Mouse (Mus musculus) neural tube, embryonic 14.5 days (tissue): Measurements from ENCODE around the gene Mustn1. TPM values are rescaled to one million over a fixed set of nuclear protein-coding genes. Genes with fewer than 3 reads are reported as not detected.

ENCODE experiments used
- ATAC-seq: fragments of 200-750 bp; cut with Nextera tagmentation; 2 replicates; pipeline ENCODE4 v1.8.0; 2017; ENCODE audit warnings: low read depth, mild to moderate bottlenecking, moderate TSS enrichment, moderate library complexity
- H3K27ac ChIP-seq: fragments of 300-500 bp; sonication (generic); 2 replicates; pipeline ENCODE4 v1.5.1; 2014; ENCODE audit warnings: low read depth, mild to moderate bottlenecking, control low read depth, low read length, moderate library complexity, mixed read lengths
- H3K27me3 ChIP-seq: fragments of 300-500 bp; sonication (generic); 2 replicates; pipeline ENCODE4 v1.6.1; 2014; ENCODE audit warnings: low read length; ENCODE audit not compliant: control insufficient read depth, insufficient read depth
- H3K36me3 ChIP-seq: fragments of 300-500 bp; sonication (generic); 2 replicates; pipeline ENCODE4 v1.6.1; 2014; ENCODE audit warnings: low read length, mixed read lengths; ENCODE audit not compliant: control insufficient read depth, insufficient read depth
- H3K4me1 ChIP-seq: fragments of 300-500 bp; sonication (generic); 2 replicates; pipeline ENCODE4 v1.6.1; 2014; ENCODE audit warnings: low read length; ENCODE audit not compliant: control insufficient read depth, insufficient read depth
- H3K4me2 ChIP-seq: fragments of 300-500 bp; sonication (generic); 2 replicates; pipeline ENCODE4 v1.6.1; 2014; ENCODE audit warnings: mild to moderate bottlenecking, low read depth, low read length, control low read depth
- H3K4me3 ChIP-seq: fragments of 300-500 bp; sonication (generic); 2 replicates; pipeline ENCODE4 v1.5.1; 2014; ENCODE audit warnings: low read depth, low read length, control low read depth, mixed read lengths
- H3K9ac ChIP-seq: fragments of 300-500 bp; sonication (generic); replicated peaks from 2 replicates; pipeline ENCODE4 v1.6.1; 2014; ENCODE audit warnings: low read depth, mild to moderate bottlenecking, control low read depth, low read length, mixed read lengths
- H3K9me3 ChIP-seq: fragments of 300-500 bp; sonication (generic); 2 replicates; pipeline ENCODE4 v1.6.1; 2016; ENCODE audit warnings: low read length; ENCODE audit not compliant: control insufficient read depth
- WGBS: fragments of 180-500 bp; shearing (Covaris S2); extraction: QIAGEN DNeasy Blood & Tissue Kit; methylation state at CpG from one replicate; pipeline ENCODE4 v1.1.7; 2014; 5-methylcytosine and 5-hydroxymethylcytosine counted together
- polyA plus RNA-seq: library from polyadenylated mRNA; unstranded; fragments of >200 nt; fragmentation: Nextera tagmentation; extraction: Ambion mirVana; gene quantifications from 2 replicates; pipeline ENCODE4 v1.2.1, GENCODE M21; 2014

Gene Mustn1
- polyA plus RNA-seq, 1 experiment from 2014 or later = 1.0 TPM

- Histone ChIP-seq H3K36me3 (no peaks in the 10 kb centered on the region), H3K9me3 (no peaks in the 10 kb centered on the region), H3K27ac (no peak overlapping the region), H3K27me3 (no peaks in the 10 kb centered on the region), H3K4me1 (no peaks in the 10 kb centered on the region), H3K9ac (no peak overlapping the region), H3K4me2 (no peak overlapping the region), H3K4me3 (no peak overlapping the region)
- 91% methylated on average over 9 of the region's 9 CpGs for WGBS
- ATAC-seq = no peak
Observed at GRCm38 (mm10) chr14:30862368-30862767, 16.6 kb upstream of the Mustn1 start.

DNA sequence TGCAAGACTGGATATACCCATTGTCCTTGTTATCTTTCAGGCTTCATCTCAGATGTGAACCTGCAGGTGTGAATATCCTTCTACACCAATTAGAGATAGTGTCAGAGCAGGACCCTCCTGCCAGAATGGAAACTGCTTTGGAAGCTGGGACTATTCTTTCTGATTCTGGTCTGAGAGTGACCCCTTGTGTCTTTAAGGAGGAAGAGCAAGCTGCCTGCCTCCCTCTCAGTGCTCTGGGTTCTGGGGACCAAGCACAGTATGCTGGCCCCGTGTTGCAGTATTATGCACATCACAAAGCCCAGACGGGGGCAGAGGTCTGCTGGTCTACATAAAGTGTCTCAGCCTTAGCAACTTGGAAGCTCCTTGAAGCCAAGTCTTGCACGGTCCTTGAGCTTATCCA, 13.7 kb upstream of the Mustn1 start:
- Histone ChIP-seq H3K9me3 (no peaks in the 10 kb centered on the region), H3K27me3 (no peaks in the 10 kb centered on the region), H3K4me2 (no peak overlapping the region), H3K9ac (no peak overlapping the region), H3K4me3 (no peak overlapping the region), H3K4me1 (no peaks in the 10 kb centered on the region), H3K36me3 (no peaks in the 10 kb centered on the region), H3K27ac (no peak overlapping the region)
- 77% methylated on average over 3 of the region's 3 CpGs for WGBS
- no peak for ATAC-seq

DNA sequence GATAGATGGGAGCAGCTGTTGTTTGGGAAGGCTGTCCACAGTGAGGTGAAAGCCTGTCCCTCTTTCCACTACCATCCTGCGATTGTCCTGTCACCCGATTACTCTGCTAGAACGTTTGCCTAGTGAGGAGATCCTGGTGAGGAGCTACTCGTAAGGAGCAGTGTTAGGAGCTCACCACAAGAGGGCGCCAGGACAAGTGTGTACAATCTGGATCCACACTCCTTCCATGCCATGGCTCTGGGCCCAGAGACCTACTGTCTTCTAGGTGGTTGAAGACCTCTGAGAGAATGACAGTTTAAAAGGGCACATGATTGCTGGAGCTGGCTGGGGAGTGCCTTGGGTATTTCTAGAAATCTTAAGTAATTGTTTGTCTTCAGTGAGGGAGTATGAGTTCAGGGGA, 12.0 kb upstream of the Mustn1 start:
- WGBS = 27% methylated on average over 5 of the region's 5 CpGs
- H3K27ac ChIP-seq = no peak overlapping the region
- H3K4me2 ChIP-seq = no peak overlapping the region
- H3K9ac ChIP-seq = no peak overlapping the region
- no peak for ATAC-seq
- H3K4me1 ChIP-seq = no peaks in the 10 kb centered on the region
- no peaks in the 10 kb centered on the region for H3K27me3 ChIP-seq
- no peaks in the 10 kb centered on the region for H3K36me3 ChIP-seq
- H3K4me3 ChIP-seq = no peak overlapping the region
- H3K9me3 ChIP-seq = no peaks in the 10 kb centered on the region

- Histone ChIP-seq H3K4me1 (no peaks in the 10 kb centered on the region), H3K4me2 (no peak overlapping the region), H3K9me3 (no peaks in the 10 kb centered on the region), H3K27ac (no peak overlapping the region), H3K4me3 (no peak overlapping the region), H3K9ac (no peak overlapping the region), H3K27me3 (no peaks in the 10 kb centered on the region), H3K36me3 (peaks cover 7% of the 10 kb centered on the region)
- ATAC-seq = no peak
- WGBS = 93% methylated on average over 10 of the region's 10 CpGs
Observed at GRCm38 (mm10) chr14:30868826-30869225, 10.2 kb upstream of the Mustn1 start.

DNA sequence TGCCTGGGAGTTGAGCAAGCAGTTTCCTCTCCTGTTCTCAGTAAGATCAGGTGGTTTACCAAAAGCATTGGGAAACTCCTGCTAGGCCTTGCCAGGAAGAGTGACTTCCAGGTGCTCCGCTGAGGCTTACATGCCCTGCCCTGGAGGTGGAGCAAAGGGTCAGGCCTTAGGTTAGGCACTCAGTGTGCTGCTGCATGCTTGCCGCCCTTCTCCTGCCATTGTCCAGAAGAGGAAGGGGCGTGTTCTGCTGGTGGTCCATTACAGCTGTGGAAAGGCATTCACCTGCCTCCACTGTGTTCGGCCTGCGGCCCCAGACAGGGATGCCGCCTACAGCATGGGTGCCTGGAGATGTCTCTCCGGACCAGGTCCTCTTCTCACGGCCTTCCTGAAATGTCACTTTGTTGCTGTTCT, 9.6 kb upstream of the Mustn1 start:
- peaks cover 8% of the 10 kb centered on the region for H3K36me3 ChIP-seq
- H3K4me1 ChIP-seq = no peaks in the 10 kb centered on the region
- H3K9me3 ChIP-seq = no peaks in the 10 kb centered on the region
- no peak overlapping the region for H3K27ac ChIP-seq
- H3K27me3 ChIP-seq = no peaks in the 10 kb centered on the region
- 82% methylated on average over 8 of the region's 8 CpGs for WGBS
- H3K4me3 ChIP-seq = no peak overlapping the region
- H3K4me2 ChIP-seq = no peak overlapping the region
- no peak for ATAC-seq
- H3K9ac ChIP-seq = no peak overlapping the region

DNA sequence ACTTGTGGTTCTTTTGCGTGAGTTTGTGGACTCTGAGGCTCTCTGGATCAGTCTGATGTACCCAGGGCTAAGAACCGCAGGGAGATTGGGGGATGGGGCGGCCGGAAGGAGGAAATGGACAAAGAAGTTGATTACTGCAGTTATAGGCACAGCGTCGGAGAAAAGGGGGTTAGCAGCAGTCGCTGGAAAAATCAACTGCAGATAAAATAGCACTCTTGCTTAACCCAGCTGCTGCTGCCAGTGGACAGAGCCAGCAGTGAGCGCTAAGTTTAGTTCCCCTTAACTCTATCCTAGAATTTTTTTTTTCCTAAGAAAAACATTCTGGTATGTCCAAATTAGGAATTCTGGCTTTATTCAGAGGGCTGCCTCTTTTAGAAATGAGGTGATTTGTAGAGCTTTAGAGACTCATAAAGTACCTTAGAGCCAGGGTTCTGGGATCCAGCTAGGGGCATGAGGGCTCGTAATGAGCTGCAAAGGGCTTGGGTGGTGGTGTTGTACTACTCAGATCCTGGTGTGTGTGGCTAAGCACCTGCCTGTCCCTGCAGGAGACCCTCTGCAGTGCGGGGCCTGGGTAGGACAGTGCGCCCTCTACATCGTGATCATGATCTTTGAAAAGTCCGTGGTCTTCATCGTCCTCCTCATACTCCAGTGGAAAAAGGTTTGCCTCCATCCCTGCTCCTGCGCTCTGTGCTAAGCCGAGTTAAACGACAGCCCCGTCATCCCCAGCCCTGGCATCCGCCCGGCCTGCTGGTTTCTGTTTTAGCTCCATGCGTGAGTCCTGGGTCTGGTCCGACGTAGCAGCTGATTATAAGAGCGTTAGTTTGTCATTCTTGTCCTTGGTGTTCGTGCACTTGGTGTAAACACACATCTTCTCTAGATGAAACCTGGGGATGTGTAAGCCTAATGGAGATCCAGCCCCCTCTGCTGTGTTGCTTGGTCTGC, 8.5 kb upstream of the Mustn1 start:
- H3K4me3 ChIP-seq = no peak overlapping the region
- H3K4me1 ChIP-seq = no peaks in the 10 kb centered on the region
- ATAC-seq = no peak
- H3K36me3 ChIP-seq = peaks cover 12% of the 10 kb centered on the region
- no peaks in the 10 kb centered on the region for H3K9me3 ChIP-seq
- WGBS = 74% methylated on average over 25 of the region's 25 CpGs
- H3K27me3 ChIP-seq = no peaks in the 10 kb centered on the region
- no peak overlapping the region for H3K27ac ChIP-seq
- no peak overlapping the region for H3K9ac ChIP-seq
- H3K4me2 ChIP-seq = no peak overlapping the region

DNA sequence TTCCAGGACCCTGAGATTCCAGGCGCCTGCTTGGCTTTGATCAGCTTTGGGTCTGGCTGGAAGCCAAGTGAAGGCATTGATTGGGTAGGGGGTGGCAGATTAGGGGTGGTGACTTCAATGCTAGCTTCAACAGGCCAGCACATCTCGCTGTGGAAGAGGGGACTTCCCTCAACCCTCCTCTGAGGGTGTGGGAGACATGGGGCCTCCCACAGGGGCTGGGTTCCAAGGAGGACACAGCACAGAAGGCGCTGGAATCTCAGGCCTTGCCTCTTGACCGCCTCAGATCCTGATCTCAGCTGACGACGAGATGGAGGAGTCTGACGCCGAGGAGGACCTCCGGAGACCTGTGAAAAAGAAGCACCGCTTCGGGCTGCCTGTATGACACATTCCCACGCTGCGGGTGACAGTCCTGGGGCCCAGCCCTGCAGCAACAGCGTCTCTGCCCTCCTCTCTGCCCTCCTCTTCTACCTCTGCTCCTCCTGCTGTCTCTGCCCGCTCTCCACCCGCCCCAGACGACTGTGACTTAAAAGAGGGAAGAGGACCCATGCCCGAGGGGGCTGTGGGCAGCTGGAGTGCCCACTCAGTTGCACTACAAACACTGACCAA, 4.8 kb upstream of the Mustn1 start:
- Histone ChIP-seq H3K9ac (no peak overlapping the region), H3K36me3 (peaks cover 13% of the 10 kb centered on the region), H3K4me1 (no peaks in the 10 kb centered on the region), H3K9me3 (no peaks in the 10 kb centered on the region), H3K4me2 (no peak overlapping the region), H3K4me3 (no peak overlapping the region), H3K27ac (no peak overlapping the region), H3K27me3 (no peaks in the 10 kb centered on the region)
- 91% methylated on average over 18 of the region's 18 CpGs for WGBS
- no peak for ATAC-seq

DNA sequence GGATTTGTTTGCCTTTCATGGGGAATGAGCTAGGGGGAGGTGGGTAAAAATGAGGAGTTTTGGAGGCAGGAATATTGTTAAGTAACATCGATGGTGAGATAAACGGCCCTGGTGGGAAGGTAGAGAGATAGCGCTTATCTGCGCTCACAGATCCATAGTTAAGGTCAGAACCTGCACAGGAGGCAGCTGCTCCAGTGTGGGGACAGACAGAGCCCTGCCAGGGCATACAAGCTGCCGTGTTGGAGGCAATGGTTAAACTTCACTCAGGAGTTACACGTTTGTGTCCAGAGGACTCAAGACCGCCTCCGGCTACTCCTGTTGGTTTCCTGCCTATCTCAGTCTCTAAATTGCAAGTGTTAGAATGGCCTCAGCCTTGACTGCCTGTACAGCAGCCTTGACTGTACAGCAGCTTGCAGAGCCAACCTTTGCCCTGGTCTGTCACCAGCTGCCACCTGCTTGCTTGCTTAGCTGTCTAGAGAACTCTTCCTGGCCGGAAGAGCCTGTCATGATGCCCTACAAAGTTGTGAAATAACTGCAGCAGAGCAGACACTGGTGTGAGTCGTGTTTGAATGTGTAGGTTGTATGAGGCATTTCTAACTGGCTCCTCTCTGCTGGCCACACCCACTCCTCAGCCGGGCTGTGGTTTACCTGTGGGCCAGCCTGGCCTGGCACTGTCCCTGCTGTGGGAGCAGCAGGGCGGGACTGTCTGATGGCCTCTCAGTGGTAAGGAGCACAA, 3.7 kb upstream of the Mustn1 start:
- Histone ChIP-seq H3K4me3 (no peak overlapping the region), H3K36me3 (peaks cover 13% of the 10 kb centered on the region), H3K27ac (no peak overlapping the region), H3K27me3 (no peaks in the 10 kb centered on the region), H3K9ac (no peak overlapping the region), H3K9me3 (no peaks in the 10 kb centered on the region), H3K4me2 (no peak overlapping the region), H3K4me1 (no peaks in the 10 kb centered on the region)
- ATAC-seq = no peak
- 93% methylated on average over 12 of the region's 12 CpGs for WGBS

DNA sequence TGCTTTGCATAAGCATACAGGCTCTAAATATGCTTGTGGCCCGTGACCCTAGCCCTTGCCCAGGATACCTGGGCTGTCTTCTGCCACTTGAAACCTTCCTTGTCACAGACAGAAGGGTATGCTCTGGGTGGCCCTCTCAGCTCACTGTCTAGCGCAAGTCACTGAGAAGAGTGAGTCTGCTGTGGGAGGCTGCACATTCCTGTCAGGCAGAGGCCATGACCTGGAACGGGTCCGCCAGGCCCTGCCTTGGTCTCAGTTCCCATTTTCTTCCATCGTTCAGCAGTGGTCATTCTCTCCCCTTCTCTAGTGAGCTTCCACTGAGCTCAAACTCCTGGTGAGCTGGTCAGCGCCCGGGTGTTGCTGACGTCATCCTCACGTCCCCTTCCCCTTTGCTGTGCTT, 3.0 kb upstream of the Mustn1 start:
- no peak overlapping the region for H3K4me2 ChIP-seq
- no peak overlapping the region for H3K9ac ChIP-seq
- no peak overlapping the region for H3K4me3 ChIP-seq
- peaks cover 13% of the 10 kb centered on the region for H3K36me3 ChIP-seq
- H3K9me3 ChIP-seq = no peaks in the 10 kb centered on the region
- H3K4me1 ChIP-seq = no peaks in the 10 kb centered on the region
- H3K27me3 ChIP-seq = no peaks in the 10 kb centered on the region
- no peak for ATAC-seq
- H3K27ac ChIP-seq = no peak overlapping the region
- WGBS = 85% methylated on average over 9 of the region's 9 CpGs
